Mouse (Mus musculus) kidney, embryonic 15.5 days (tissue): Measurements from ENCODE around the gene Tbc1d17. TPM values are rescaled to one million over a fixed set of nuclear protein-coding genes. Genes with fewer than 3 reads are reported as not detected.

ENCODE experiments used
- ATAC-seq: fragments of 200-750 bp; cut with Nextera tagmentation; replicated peaks from 2 replicates; pipeline ENCODE4 v1.8.0; 2017; ENCODE audit warnings: moderate TSS enrichment; ENCODE audit not compliant: low FRiP score
- H3K27ac ChIP-seq: fragments of 300-500 bp; sonication (generic); 2 replicates; pipeline ENCODE4 v1.5.1; 2015; ENCODE audit warnings: mild to moderate bottlenecking, inconsistent platforms
- H3K27me3 ChIP-seq: fragments of 300-500 bp; sonication (generic); 2 replicates; pipeline ENCODE4 v1.6.1; 2015; ENCODE audit warnings: inconsistent platforms
- H3K36me3 ChIP-seq: fragments of 300-500 bp; sonication (generic); 2 replicates; pipeline ENCODE4 v1.6.1; 2015; ENCODE audit warnings: inconsistent platforms
- H3K4me1 ChIP-seq: fragments of 300-500 bp; sonication (generic); 2 replicates; pipeline ENCODE4 v1.6.1; 2015; ENCODE audit warnings: inconsistent platforms
- H3K4me2 ChIP-seq: fragments of 300-500 bp; sonication (generic); 2 replicates; pipeline ENCODE4 v1.6.1; 2015; ENCODE audit warnings: moderate library complexity, mild to moderate bottlenecking, inconsistent platforms
- H3K4me3 ChIP-seq: fragments of 300-500 bp; sonication (generic); replicated peaks from 2 replicates; pipeline ENCODE4 v1.5.1; 2015; ENCODE audit warnings: mild to moderate bottlenecking, inconsistent platforms
- H3K9ac ChIP-seq: fragments of 300-500 bp; sonication (generic); 2 replicates; pipeline ENCODE4 v1.6.1; 2015; ENCODE audit warnings: mild to moderate bottlenecking, inconsistent platforms
- H3K9me3 ChIP-seq: fragments of 300-500 bp; sonication (generic); replicated peaks from 2 replicates; pipeline ENCODE4 v1.6.1; 2016; ENCODE audit warnings: inconsistent platforms
- WGBS: fragments of 180-500 bp; shearing (Covaris S2); methylation state at CpG from one replicate; pipeline ENCODE4 v1.1.7; 2015; ENCODE audit warnings: mixed read lengths; 5-methylcytosine and 5-hydroxymethylcytosine counted together
- polyA plus RNA-seq: library from polyadenylated mRNA; unstranded; fragments of >200 nt; fragmentation: Nextera tagmentation; extraction: Ambion mirVana; gene quantifications from 2 replicates; pipeline ENCODE4 v1.2.1, GENCODE M21; 2015

Tbc1d17 gene
- polyA plus RNA-seq, 1 experiment from 2014 or later, result 81.0 TPM

DNA sequence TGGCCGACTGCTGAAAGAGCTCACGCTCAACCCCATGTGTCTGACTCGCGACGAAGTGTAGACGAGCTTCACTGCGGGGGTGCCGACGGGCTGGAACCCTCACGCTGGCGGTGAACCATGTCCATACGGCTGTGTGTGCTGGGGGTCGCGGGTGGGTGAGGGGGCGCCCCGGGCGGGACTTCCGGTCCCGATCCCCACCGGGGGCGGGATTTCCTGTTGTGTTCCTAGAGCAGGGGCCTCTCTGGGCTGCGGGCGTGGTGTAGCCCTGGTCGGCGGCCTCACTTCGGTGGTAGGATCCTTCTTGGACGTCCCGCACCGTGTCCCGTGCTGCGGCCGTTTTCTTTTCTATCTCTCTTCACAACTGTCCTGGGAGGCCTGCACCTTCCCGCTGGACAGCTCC, 1.3 kb upstream of the Tbc1d17 start:
- Histone ChIP-seq H3K4me2 (peak overlapping the region; percentile 78), H3K4me1 (peaks cover 56% of the 10 kb centered on the region), H3K4me3 (peak overlapping the region; percentile 79), H3K36me3 (peaks cover 38% of the 10 kb centered on the region), H3K9ac (peak overlapping the region; percentile 77), H3K27ac (peak overlapping the region; percentile 98), H3K9me3 (no peaks in the 10 kb centered on the region), H3K27me3 (no peaks in the 10 kb centered on the region)
- ATAC-seq, result peak; percentile 44
- under 1% methylated on average over 33 of the region's 33 CpGs for WGBS

DNA sequence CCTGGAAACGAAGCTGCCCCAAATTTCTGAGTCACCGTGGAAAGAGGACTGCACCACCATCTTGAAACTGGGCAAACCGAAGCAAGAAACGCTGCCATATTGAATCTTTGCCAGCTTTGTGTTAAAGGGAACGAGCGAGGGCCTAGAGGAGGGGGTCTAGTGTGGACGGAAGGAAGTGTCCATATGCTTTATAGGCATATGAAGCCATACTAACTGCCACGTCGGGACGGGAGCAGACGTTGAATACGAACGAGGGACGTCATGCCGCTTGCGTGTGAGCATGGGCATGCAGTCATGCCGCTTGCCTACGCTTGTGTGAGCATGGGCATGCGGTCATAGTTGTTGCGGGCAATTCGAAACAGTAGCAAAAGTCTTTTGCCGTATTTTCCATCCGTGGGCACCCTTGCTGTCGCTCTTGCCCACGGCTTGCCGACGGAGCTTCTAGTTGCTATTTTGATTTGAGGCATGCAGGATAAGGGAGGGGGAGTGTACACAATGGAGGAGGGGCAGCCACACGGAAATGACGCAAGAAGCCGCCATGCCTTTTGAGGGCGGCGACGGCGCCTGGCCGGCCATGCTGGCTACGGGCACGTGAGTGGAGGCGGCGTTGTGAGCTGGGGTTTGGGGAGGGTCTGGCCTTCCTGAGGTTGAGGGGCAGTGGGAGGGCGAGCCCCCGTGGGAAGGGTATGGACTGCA, 685 bp upstream of the Tbc1d17 start:
- peak; percentile 56 for ATAC-seq
- under 1% methylated on average over 41 of the region's 41 CpGs for WGBS
- H3K9me3 ChIP-seq, result no peaks in the 10 kb centered on the region
- no peaks in the 10 kb centered on the region for H3K27me3 ChIP-seq
- H3K27ac ChIP-seq, result peak overlapping the region; percentile 98
- H3K4me2 ChIP-seq, result peak overlapping the region; percentile 78
- H3K9ac ChIP-seq, result peak overlapping the region; percentile 77
- peaks cover 50% of the 10 kb centered on the region for H3K4me1 ChIP-seq
- peaks cover 44% of the 10 kb centered on the region for H3K36me3 ChIP-seq
- H3K4me3 ChIP-seq, result peak overlapping the region; percentile 79

DNA sequence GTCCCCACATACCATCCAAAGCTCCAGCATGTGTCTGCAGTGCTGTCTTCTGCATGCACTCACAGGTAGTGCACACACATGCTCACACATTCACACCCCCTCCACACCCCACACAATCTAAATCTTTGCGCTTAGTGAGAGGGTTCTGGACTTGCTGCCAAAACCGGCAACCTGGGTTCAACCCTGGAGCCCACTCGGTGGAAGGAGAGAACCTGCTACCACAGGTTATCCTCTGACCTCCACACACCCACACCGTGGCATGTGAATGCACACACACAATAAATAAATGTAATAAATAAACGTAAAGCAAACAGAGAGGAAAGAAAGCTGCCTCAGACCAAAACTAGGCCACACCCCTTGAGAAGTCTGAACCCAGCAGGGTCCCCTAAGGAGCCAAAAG, 1.1 kb downstream of the Tbc1d17 start:
- peak overlapping the region; percentile 78 for H3K4me2 ChIP-seq
- peak overlapping the region; percentile 77 for H3K9ac ChIP-seq
- ATAC-seq, result no peak
- H3K27me3 ChIP-seq, result no peaks in the 10 kb centered on the region
- 68% methylated on average over 5 of the region's 5 CpGs for WGBS
- peaks cover 32% of the 10 kb centered on the region for H3K4me1 ChIP-seq
- peaks cover 56% of the 10 kb centered on the region for H3K36me3 ChIP-seq
- no peaks in the 10 kb centered on the region for H3K9me3 ChIP-seq
- H3K4me3 ChIP-seq, result peak overlapping the region; percentile 79
- no peak overlapping the region for H3K27ac ChIP-seq

DNA sequence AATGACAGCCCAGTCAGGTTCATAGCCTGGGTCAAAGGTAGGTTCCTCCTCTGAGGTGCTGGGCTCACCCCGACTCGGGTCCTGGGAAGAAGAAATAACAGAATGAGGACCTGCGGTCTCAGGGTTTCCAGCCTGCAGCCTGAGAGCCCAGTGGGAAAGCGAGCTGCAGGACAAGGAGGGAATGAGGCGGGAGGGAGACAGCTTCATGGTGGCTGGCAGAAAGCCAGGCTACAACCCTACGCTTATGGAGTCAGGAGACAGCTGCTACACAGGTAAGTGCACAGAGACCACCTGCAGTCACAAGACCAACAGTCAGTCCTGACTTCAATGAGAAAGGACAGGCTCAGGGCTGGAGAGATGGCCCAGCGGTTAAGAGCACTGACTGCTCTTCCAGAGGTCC, 2.1 kb downstream of the Tbc1d17 start:
- 91% methylated on average over 7 of the region's 7 CpGs for WGBS
- Histone ChIP-seq H3K4me3 (no peak overlapping the region), H3K9me3 (no peaks in the 10 kb centered on the region), H3K4me1 (peaks cover 26% of the 10 kb centered on the region), H3K9ac (no peak overlapping the region), H3K27me3 (no peaks in the 10 kb centered on the region), H3K4me2 (no peak overlapping the region), H3K27ac (no peak overlapping the region), H3K36me3 (peaks cover 60% of the 10 kb centered on the region)
- ATAC-seq, result no peak

DNA sequence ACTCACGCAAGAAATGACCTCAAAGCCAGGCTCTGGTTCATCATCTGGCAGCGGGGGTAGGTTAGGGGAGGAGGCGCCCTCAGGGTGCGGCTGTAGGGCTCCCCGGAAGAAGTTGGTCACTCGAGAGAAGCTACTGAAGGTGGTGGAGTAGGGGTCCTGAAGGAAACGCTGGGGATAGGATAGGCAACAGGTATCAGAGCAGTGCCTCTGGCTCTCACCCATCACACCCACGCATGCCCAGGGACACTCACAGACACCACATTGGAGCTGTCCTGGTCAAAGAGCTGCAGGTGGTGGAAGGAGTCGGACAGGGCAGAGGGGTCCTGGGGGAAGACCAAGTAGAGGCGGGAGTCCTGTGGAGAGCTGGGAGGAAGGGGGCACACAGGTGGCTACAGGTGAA, 3.9 kb downstream of the Tbc1d17 start:
- Histone ChIP-seq H3K36me3 (peaks cover 64% of the 10 kb centered on the region), H3K27me3 (peaks cover 13% of the 10 kb centered on the region), H3K9ac (no peak overlapping the region), H3K4me3 (no peak overlapping the region), H3K4me2 (no peak overlapping the region), H3K9me3 (no peaks in the 10 kb centered on the region), H3K4me1 (peaks cover 19% of the 10 kb centered on the region), H3K27ac (no peak overlapping the region)
- no peak for ATAC-seq
- 93% methylated on average over 10 of the region's 10 CpGs for WGBS

DNA sequence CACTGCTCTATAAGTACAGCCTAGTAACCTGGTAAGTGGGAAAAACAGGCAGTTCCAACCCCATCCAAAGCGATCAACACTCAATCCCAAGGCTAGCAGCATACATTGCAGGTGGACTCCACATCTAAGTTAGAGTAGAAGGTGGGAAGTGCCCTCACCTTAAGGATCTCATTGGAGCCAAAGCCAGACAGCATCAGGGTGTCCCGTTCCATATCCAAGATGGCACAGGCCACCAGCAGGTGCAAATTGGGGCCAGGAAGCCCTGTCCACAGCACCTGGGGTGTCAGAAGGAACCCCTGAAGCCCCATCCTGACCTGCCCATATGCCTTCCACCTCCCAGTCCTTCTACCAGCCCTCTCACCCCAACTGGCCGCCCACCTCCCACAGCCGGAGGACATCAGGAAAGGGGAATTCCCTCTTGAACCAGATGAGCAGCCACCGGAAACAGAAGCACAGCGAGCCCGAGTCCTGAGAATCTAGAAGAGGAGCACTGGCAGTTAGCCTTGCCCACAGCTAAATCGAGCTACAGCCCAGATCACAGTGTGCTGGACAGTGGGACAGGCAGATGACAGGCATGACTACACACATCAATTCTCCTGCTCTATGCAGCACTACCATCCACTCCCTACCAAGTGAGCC, 6.9 kb downstream of the Tbc1d17 start:
- no peak overlapping the region for H3K9ac ChIP-seq
- no peak overlapping the region for H3K27ac ChIP-seq
- peaks cover 20% of the 10 kb centered on the region for H3K4me1 ChIP-seq
- H3K36me3 ChIP-seq, result peaks cover 63% of the 10 kb centered on the region
- H3K4me3 ChIP-seq, result no peak overlapping the region
- H3K27me3 ChIP-seq, result peaks cover 27% of the 10 kb centered on the region
- no peak overlapping the region for H3K4me2 ChIP-seq
- H3K9me3 ChIP-seq, result no peaks in the 10 kb centered on the region
- WGBS, result 93% methylated on average over 8 of the region's 8 CpGs
- no peak for ATAC-seq

DNA sequence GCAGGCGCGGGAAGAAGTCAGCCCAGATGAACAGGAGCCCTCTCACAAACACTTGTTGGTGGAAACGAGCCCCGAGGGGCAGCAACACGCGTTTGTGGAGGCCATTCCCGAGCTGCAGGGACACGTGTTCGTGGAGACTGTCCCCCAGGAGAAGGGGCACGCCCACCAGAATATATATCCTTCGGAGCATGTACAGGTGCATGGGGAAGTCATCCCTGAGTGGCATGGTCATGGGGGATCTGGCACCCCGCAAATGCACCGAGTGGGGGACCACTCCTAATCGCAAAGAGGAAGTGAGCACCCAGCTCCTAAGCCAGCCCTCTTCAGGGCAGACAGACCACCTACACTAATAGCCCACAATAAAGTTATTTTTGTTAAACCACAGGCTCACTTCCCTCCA, 8.5 kb downstream of the Tbc1d17 start:
- ATAC-seq, result no peak
- Histone ChIP-seq H3K36me3 (peaks cover 48% of the 10 kb centered on the region), H3K9ac (peak overlapping the region; percentile 45; the same call in 1 of the 2 replicates), H3K27ac (no peak overlapping the region), H3K4me2 (peak overlapping the region; percentile 70), H3K9me3 (no peaks in the 10 kb centered on the region), H3K4me1 (peaks cover 30% of the 10 kb centered on the region), H3K4me3 (peak overlapping the region; percentile 37; the same call in 1 of the 2 replicates), H3K27me3 (peaks cover 27% of the 10 kb centered on the region)
- WGBS, result 57% methylated on average over 14 of the region's 14 CpGs

DNA sequence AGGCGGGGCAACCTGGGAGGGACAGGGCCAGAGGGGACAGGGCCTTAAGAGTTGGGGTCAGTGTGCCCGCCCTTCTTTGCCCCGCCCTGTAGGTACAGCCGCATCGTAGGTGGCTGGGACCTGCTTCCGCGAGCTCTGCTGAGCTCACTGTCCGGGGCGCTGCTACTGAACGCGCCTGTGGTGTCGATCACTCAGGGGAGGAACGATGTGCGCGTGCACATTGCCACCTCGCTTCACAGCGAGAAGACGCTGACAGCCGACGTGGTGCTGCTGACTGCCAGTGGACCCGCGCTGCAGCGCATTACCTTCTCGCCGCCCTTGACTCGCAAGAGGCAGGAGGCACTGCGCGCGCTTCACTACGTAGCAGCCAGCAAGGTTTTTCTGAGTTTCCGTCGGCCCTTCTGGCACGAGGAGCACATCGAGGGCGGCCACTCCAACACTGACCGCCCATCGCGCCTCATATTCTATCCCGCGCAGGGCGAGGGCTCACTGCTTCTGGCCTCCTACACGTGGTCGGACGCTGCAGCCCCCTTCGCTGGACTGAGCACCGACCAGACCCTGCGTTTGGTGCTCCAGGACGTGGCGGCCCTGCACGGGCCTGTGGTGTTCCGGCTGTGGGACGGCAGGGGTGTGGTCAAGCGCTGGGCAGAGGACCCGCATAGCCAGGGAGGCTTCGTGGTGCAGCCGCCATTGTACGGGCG, 9.2 kb downstream of the Tbc1d17 start:
- peaks cover 40% of the 10 kb centered on the region for H3K36me3 ChIP-seq
- H3K4me3 ChIP-seq, result peak overlapping the region; percentile 37
- peaks cover 30% of the 10 kb centered on the region for H3K4me1 ChIP-seq
- H3K27ac ChIP-seq, result no peak overlapping the region
- peaks cover 27% of the 10 kb centered on the region for H3K27me3 ChIP-seq
- WGBS, result 2% methylated on average over 57 of the region's 58 CpGs
- H3K4me2 ChIP-seq, result peak overlapping the region; percentile 70
- ATAC-seq, result peak; percentile 68
- H3K9me3 ChIP-seq, result no peaks in the 10 kb centered on the region
- H3K9ac ChIP-seq, result peak overlapping the region; percentile 45

DNA sequence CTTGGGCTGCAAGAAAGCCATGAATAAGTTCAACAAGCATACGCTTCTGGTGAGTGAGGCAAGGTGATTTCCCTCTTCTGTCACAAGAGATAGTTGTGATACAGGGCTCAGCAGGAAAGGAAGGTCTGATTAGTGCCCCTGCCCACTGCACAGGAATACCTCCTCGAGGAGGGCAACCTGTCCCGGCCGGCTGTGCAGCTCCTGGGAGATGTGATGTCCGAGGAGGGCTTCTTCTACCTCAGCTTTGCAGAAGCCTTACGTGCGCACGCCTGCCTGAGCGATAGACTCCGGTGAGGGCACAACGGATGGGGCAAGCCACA, 9.7 kb downstream of the Tbc1d17 start:
- H3K4me2 ChIP-seq, result peak overlapping the region; percentile 70
- H3K4me3 ChIP-seq, result peak overlapping the region; percentile 37
- H3K27me3 ChIP-seq, result peaks cover 27% of the 10 kb centered on the region
- H3K27ac ChIP-seq, result no peak overlapping the region
- peaks cover 30% of the 10 kb centered on the region for H3K4me1 ChIP-seq
- H3K9me3 ChIP-seq, result no peaks in the 10 kb centered on the region
- peak overlapping the region; percentile 45; the same call in 1 of the 2 replicates for H3K9ac ChIP-seq
- 30% methylated on average over 11 of the region's 11 CpGs for WGBS
- no peak; the same call in 1 of the 2 replicates for ATAC-seq
- peaks cover 35% of the 10 kb centered on the region for H3K36me3 ChIP-seq

DNA sequence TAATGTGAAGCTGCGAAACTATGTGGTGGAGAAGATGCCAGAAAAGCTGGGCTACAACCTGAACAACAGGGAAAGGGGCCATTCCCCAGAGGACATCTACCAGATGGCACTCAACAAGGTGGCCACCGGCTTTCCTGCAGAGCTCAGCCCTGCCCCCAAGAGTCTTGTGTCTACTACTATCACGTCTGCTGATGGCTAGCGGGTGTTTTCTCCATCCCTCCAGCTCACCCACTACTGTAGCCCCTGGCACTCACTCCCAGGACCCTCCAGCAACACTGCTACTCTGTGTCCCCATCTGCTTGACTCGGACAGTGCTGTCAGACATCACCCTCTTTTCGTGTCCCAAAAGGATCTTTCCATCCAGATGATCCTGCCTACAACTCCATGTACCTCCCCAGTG, 10.8 kb downstream of the Tbc1d17 start:
- H3K4me3 ChIP-seq, result no peak overlapping the region

DNA sequence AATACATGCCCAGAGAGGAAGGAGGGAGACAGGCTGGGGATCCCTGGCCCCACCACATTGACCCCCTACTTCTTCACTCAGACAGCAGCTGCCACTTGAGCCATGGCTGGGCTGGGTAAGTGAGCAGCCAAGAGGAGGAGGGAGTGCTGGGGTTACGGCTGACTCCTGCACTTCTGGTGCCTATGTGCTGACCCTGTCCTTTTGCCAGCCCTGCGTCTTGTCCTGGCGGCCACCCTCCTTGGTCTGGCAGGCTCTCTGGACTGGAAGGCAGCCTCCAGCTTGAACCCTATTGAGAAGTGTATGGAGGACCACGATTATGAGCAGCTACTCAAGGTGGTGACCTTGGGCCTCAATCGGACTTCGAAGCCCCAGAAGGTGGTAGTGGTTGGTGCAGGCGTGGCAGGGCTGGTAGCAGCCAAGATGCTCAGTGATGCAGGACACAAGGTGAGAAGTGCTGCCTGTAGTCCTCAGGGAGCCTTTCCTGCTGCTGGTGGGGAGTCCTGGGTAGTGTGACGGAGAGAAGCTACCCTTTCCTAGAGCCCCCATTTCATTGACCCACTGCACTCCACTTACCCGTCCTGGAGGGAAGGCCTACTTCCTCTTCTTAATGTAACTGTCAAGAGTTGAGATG, 12.3 kb downstream of the Tbc1d17 start:
- 72% methylated on average over 9 of the region's 9 CpGs for WGBS
- Histone ChIP-seq H3K27ac (no peak overlapping the region), H3K36me3 (peaks cover 18% of the 10 kb centered on the region), H3K4me1 (peaks cover 30% of the 10 kb centered on the region), H3K9me3 (no peaks in the 10 kb centered on the region), H3K4me2 (no peak overlapping the region), H3K4me3 (no peak overlapping the region), H3K9ac (no peak overlapping the region), H3K27me3 (peaks cover 26% of the 10 kb centered on the region)
- ATAC-seq, result no peak

More for the DNA sequence above, 10.8 kb downstream of the Tbc1d17 start:
- ATAC-seq, result no peak
- WGBS, result 87% methylated on average over 6 of the region's 6 CpGs
- Histone ChIP-seq H3K9ac (no peak overlapping the region), H3K4me2 (no peak overlapping the region), H3K4me1 (peaks cover 30% of the 10 kb centered on the region), H3K27ac (no peak overlapping the region), H3K27me3 (peaks cover 27% of the 10 kb centered on the region), H3K9me3 (no peaks in the 10 kb centered on the region), H3K36me3 (peaks cover 25% of the 10 kb centered on the region)

DNA sequence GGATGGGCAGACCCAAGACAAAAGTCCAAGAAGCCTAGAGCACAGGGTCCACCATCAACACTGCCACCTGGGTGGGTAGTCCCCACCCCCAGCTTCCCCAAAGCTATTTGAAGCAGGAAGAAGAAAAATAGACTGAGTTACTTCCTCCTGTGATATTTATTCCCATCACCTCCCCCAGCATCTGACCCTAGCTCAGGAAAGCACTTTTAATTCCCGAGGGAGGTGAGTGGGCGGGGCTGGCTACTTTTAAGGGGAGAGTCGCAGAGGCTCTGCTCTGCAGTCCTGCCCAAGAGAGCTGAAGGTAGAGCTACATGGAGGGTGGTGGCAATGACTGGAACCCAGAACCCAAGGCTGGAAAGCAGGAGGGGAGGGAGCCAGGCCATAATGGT, 12.9 kb downstream of the Tbc1d17 start:
- peaks cover 30% of the 10 kb centered on the region for H3K4me1 ChIP-seq
- H3K4me2 ChIP-seq, result no peak overlapping the region
- no peak overlapping the region for H3K4me3 ChIP-seq
- H3K27ac ChIP-seq, result no peak overlapping the region
- peaks cover 21% of the 10 kb centered on the region for H3K36me3 ChIP-seq
- H3K9me3 ChIP-seq, result no peaks in the 10 kb centered on the region
- no peak overlapping the region for H3K9ac ChIP-seq
- WGBS, result 32% methylated on average over 3 of the region's 3 CpGs
- H3K27me3 ChIP-seq, result peaks cover 24% of the 10 kb centered on the region
- ATAC-seq, result no peak
